Mouse (Mus musculus) intestine, embryonic 15.5 days (tissue): ENCODE data around the gene Slc46a2. TPM values are rescaled to one million over a fixed set of nuclear protein-coding genes. Genes with fewer than 3 reads are reported as not detected.

Experiments
- ATAC-seq: fragments of 200-750 bp; cut with Nextera tagmentation; 2 replicates; pipeline ENCODE4 v1.8.0; 2017; ENCODE audit warnings: moderate TSS enrichment, moderate library complexity
- H3K27ac ChIP-seq: fragments of 300-500 bp; sonication (generic); 2 replicates; pipeline ENCODE4 v1.5.1; 2015; ENCODE audit warnings: mild to moderate bottlenecking, inconsistent platforms
- H3K27me3 ChIP-seq: fragments of 300-500 bp; sonication (generic); replicated peaks from 2 replicates; pipeline ENCODE4 v1.6.1; 2015; ENCODE audit warnings: inconsistent platforms
- H3K36me3 ChIP-seq: fragments of 300-500 bp; sonication (generic); 2 replicates; pipeline ENCODE4 v1.6.1; 2015; ENCODE audit warnings: inconsistent platforms
- H3K4me1 ChIP-seq: fragments of 300-500 bp; sonication (generic); replicated peaks from 2 replicates; pipeline ENCODE4 v1.6.1; 2015; ENCODE audit warnings: inconsistent platforms
- H3K4me2 ChIP-seq: fragments of 300-500 bp; sonication (generic); replicated peaks from 2 replicates; pipeline ENCODE4 v1.6.1; 2015; ENCODE audit warnings: mild to moderate bottlenecking, inconsistent platforms
- H3K4me3 ChIP-seq: fragments of 300-500 bp; sonication (generic); replicated peaks from 2 replicates; pipeline ENCODE4 v1.5.1; 2015; ENCODE audit warnings: inconsistent platforms
- H3K9ac ChIP-seq: fragments of 300-500 bp; sonication (generic); 2 replicates; pipeline ENCODE4 v1.6.1; 2015; ENCODE audit warnings: inconsistent platforms
- H3K9me3 ChIP-seq: fragments of 300-500 bp; sonication (generic); 2 replicates; pipeline ENCODE4 v1.6.1; 2016; ENCODE audit warnings: inconsistent platforms
- WGBS: fragments of 180-500 bp; shearing (Covaris S2); methylation state at CpG from one replicate; pipeline ENCODE4 v1.1.7; 2015; 5-methylcytosine and 5-hydroxymethylcytosine counted together
- polyA plus RNA-seq: library from polyadenylated mRNA; unstranded; fragments of >200 nt; fragmentation: Nextera tagmentation; extraction: Ambion mirVana; gene quantifications from 2 replicates; pipeline ENCODE4 v1.2.1, GENCODE M21; 2015

Slc46a2 gene
- polyA plus RNA-seq, 1 experiment from 2014 or later = not detected

DNA sequence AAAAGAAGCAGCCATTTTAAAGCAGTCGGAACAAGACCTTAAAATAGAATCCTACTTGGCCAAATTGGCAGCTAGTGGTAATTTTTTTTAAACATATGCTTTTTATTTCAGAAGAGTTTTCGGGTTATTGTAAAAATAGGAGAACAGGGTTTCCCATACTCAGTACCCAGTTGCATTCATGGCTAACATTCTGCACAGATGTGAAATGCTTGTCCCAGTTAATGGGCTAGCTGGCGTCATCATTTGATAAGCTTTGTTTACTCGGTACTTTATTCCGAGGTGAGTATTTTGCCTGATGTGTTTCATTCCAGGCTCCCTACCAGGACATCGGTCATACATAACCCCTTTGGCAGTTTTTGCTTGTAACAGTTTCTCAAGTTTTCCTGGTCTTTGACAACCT is 44.4 kb downstream of the Slc46a2 start:
- Histone ChIP-seq H3K4me3 (no peak overlapping the region), H3K9ac (no peak overlapping the region), H3K9me3 (no peaks in the 10 kb centered on the region), H3K4me1 (0 out of 2 replicates have a peak, but pooled peaks cover 2% of the 10 kb centered on the region), H3K27me3 (no peaks in the 10 kb centered on the region), H3K27ac (no peak overlapping the region), H3K36me3 (no peaks in the 10 kb centered on the region), H3K4me2 (no peak overlapping the region)
- peak; percentile 12; the same call in 1 of the 2 replicates for ATAC-seq
- WGBS = 71% methylated on average over 6 of the region's 6 CpGs

DNA sequence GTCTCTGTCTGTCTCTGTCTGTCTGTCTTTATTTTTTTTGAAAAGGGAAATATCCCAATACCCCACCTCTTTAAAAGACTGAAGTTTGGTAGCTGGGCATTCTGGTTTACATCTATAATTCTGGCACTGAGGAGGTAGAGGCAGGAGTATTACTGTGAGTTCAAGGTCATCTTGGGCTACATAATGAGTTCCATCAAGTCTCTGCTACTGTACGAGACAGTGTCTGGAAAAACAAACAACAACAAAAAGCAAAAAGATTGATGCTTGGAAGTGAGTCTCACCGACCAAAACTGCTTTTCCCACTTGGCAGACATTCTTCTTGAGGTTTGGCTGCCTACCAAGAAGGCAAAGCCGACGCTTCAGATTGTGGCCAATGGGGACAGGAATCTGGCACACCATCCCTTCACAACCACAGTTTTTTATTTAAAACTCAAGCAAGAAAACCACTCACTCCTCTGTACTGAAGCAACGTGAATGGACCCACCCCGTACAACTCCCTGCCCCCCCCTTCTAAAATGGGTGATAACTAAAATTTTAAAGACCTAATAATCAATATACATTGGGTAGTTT is 45.3 kb downstream of the Slc46a2 start:
- ATAC-seq = no peak

DNA sequence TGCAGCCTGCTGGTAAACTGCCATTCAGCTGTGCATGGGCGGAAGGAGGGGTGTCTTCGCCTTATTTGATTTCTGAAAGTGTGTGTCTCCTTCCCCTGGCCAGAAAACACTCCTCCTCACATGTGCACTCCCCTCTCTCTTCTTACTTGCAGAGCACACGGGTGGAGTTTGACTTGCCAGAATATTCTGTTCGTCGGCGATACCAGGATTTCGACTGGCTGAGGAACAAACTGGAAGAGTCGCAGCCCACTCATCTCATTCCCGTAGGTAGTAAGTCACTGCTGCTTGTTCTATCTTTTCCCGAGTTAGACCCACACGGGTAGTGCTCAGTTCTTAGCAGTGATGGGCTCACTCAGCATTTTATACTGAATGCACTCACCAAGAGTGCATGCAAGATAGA is 46.8 kb downstream of the Slc46a2 start:
- H3K4me2 ChIP-seq = no peak overlapping the region
- H3K36me3 ChIP-seq = no peaks in the 10 kb centered on the region
- 0 out of 2 replicates have a peak, but pooled peaks cover 2% of the 10 kb centered on the region for H3K4me1 ChIP-seq
- 83% methylated on average over 11 of the region's 11 CpGs for WGBS
- H3K27ac ChIP-seq = no peak overlapping the region
- H3K9ac ChIP-seq = no peak overlapping the region
- no peaks in the 10 kb centered on the region for H3K9me3 ChIP-seq
- ATAC-seq = no peak
- no peak overlapping the region for H3K4me3 ChIP-seq
- H3K27me3 ChIP-seq = no peaks in the 10 kb centered on the region

More for the DNA sequence above, 45.3 kb downstream of the Slc46a2 start:
- no peak overlapping the region for H3K9ac ChIP-seq
- H3K4me2 ChIP-seq = no peak overlapping the region
- WGBS = 66% methylated on average over 6 of the region's 6 CpGs
- H3K4me3 ChIP-seq = no peak overlapping the region
- H3K36me3 ChIP-seq = no peaks in the 10 kb centered on the region
- H3K27me3 ChIP-seq = no peaks in the 10 kb centered on the region
- H3K4me1 ChIP-seq = 0 out of 2 replicates have a peak, but pooled peaks cover 2% of the 10 kb centered on the region
- H3K9me3 ChIP-seq = no peaks in the 10 kb centered on the region
- H3K27ac ChIP-seq = no peak overlapping the region

DNA sequence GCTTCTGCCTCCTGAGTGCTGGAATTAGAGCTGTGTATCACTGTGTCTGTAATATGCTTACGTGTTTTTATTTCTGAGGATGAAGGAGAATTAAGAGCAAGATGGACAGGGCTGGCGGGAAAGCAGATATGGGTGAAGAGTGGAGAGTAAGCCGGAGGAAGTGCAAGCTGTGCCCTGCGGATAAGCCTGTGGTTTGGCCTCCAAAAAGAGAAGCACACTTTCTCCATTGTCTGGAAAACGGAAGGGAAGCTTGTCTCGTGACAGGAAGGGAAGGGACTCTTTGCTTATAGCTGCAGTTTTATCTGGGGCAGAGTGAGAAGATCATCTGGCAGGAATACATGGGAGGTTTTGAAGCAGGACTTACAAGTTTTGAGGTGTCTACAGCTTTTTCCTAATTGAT is 51.0 kb downstream of the Slc46a2 start:
- H3K9ac ChIP-seq = no peak overlapping the region
- ATAC-seq = no peak
- H3K9me3 ChIP-seq = no peaks in the 10 kb centered on the region
- no peak overlapping the region for H3K4me3 ChIP-seq
- no peaks in the 10 kb centered on the region for H3K27me3 ChIP-seq
- H3K27ac ChIP-seq = no peak overlapping the region
- no peaks in the 10 kb centered on the region for H3K36me3 ChIP-seq
- WGBS = 71% methylated on average over 6 of the region's 6 CpGs
- H3K4me2 ChIP-seq = no peak overlapping the region
- 0 out of 2 replicates have a peak, but pooled peaks cover 3% of the 10 kb centered on the region for H3K4me1 ChIP-seq

DNA sequence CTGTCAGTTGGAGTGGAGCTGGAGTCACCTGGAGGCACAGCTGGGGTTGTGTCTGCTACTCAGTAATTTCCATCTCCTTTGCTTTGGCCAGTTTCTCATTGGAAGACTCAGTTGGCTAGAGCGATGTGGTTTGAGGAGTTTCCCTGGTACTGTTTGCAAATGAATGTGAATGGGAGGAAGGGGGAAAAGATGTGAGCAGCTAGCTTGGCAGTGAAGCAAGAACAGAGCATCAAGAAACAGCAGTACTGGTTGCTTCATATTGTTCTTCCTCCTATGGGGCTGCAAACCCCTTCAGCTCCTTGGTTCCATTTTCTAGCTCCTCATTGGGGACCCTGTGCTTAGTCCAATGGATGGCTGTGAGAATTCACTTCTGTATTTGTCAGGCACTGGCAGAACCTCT is 52.5 kb downstream of the Slc46a2 start:
- H3K36me3 ChIP-seq = no peaks in the 10 kb centered on the region; the same call in 1 of the 2 replicates
- H3K27ac ChIP-seq = no peak overlapping the region
- H3K4me1 ChIP-seq = 0 out of 2 replicates have a peak, but pooled peaks cover 3% of the 10 kb centered on the region
- no peak overlapping the region for H3K9ac ChIP-seq
- H3K9me3 ChIP-seq = no peaks in the 10 kb centered on the region
- WGBS = 70% methylated on average over 1 of the region's 1 CpGs
- no peak overlapping the region for H3K4me2 ChIP-seq
- no peaks in the 10 kb centered on the region for H3K27me3 ChIP-seq
- no peak overlapping the region for H3K4me3 ChIP-seq
- no peak for ATAC-seq

DNA sequence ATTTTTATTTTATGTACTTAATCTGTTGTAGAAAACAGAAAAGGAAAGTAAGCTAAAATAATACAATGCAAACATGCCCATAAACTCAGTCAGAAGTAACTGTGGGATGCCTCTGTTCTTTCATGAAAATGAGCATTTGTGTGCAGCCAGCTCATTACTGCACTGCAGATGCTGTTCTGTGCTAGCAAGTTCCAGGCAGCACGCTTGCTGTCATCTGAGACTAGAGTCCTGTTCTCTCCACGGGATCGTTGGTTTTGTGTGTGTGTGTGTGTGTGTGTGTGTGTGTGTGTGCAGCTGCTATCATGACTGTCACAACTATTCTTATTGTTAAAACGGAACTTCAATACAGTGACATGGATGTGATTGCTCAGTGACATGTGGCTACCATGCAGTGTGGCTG is 53.0 kb downstream of the Slc46a2 start:
- no peaks in the 10 kb centered on the region for H3K27me3 ChIP-seq
- H3K9ac ChIP-seq = no peak overlapping the region
- H3K4me1 ChIP-seq = 0 out of 2 replicates have a peak, but pooled peaks cover 3% of the 10 kb centered on the region
- no peak overlapping the region for H3K4me3 ChIP-seq
- WGBS = 60% methylated on average over 4 of the region's 4 CpGs
- no peaks in the 10 kb centered on the region; the same call in 1 of the 2 replicates for H3K36me3 ChIP-seq
- ATAC-seq = no peak
- H3K4me2 ChIP-seq = no peak overlapping the region
- no peaks in the 10 kb centered on the region for H3K9me3 ChIP-seq
- no peak overlapping the region for H3K27ac ChIP-seq

DNA sequence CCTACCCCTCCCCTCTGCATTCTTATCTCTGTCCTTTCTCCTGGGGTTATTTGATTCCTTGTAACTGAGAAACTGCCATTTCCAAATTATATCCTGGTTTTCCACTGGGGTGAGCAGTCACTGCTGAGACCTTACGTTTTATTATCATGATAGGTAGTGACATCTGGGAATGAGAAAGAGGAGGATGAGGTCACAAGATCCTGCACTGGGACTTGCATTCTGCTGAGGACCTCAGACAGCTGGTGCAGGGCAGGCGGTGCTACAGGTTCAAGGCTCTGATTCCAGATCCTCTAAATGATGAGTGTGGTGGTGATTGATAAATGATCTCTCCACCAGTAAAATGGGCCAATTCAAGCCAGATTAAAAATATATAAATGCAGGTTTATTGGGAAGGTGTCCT is 54.4 kb downstream of the Slc46a2 start:
- WGBS = 70% methylated on average over 2 of the region's 2 CpGs
- Histone ChIP-seq H3K9ac (no peak overlapping the region), H3K27me3 (no peaks in the 10 kb centered on the region), H3K36me3 (no peaks in the 10 kb centered on the region; the same call in 1 of the 2 replicates), H3K9me3 (no peaks in the 10 kb centered on the region), H3K4me3 (no peak overlapping the region), H3K27ac (no peak overlapping the region), H3K4me2 (no peak overlapping the region), H3K4me1 (0 out of 2 replicates have a peak, but pooled peaks cover 3% of the 10 kb centered on the region)
- peak; percentile 37; the same call in 1 of the 2 replicates for ATAC-seq

DNA sequence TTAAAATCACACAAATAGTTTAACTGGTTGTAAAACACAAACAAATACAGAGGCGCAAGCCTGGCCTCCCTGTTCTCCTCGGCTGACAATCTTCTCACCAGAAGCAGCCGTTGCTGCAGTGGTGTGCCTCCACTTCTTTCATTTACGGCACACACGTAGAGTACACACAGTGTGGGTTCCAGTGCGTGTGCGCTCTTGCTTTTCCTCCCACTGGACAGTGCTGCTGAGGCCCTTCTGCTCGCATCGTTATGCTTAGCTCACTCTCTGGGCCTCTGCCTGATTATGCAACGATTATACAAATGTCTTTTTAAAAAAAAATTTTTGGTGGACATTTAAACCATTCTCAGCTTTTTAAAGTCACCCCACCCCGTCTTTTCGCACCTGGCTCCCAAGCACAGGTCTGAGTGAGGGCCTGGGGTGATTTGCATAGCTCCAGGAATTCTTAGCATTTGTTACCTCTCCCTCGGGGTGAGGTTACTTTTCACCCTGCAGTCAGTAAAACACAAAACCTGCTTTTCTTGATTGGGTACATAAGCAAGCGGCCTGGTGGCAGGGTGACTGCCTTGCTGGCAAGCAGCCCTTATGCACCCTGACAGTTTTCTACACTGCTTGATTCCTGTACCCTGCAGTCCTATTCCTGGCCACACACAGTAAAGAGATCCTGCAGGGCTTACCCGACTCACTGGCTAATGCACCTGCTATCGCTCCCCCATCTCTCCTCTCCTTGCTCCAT is 55.0 kb downstream of the Slc46a2 start:
- Histone ChIP-seq H3K36me3 (no peaks in the 10 kb centered on the region; the same call in 1 of the 2 replicates), H3K9ac (no peak overlapping the region), H3K4me1 (0 out of 2 replicates have a peak, but pooled peaks cover 3% of the 10 kb centered on the region), H3K27ac (no peak overlapping the region), H3K4me3 (no peak overlapping the region), H3K27me3 (no peaks in the 10 kb centered on the region), H3K9me3 (no peaks in the 10 kb centered on the region), H3K4me2 (no peak overlapping the region)
- ATAC-seq = peak; percentile 79
- WGBS = 55% methylated on average over 16 of the region's 16 CpGs

Other genes with a start within 250 kb of the Slc46a2 start
- gene Inip, start 113.5 kb downstream of the Slc46a2 start, polyA plus RNA-seq = 40.4 and 40.5 TPM in 2 replicates
- 4.9 and 6.6 TPM in 2 replicates for gene Snx30, start 109.2 kb downstream of the Slc46a2 start, polyA plus RNA-seq
- not detected in 2 replicates for gene Mup4, start 45.7 kb upstream of the Slc46a2 start, polyA plus RNA-seq
- not detected in 2 replicates for gene Mup6, start 49.2 kb upstream of the Slc46a2 start, polyA plus RNA-seq
- not detected in 2 replicates for gene Mup7, start 155.4 kb upstream of the Slc46a2 start, polyA plus RNA-seq
- not detected in 2 replicates for gene Mup2, start 239.2 kb upstream of the Slc46a2 start, polyA plus RNA-seq